Mouse (Mus musculus) MEL-GATA-1-ER (cell line): ENCODE data around the gene Gal3st4.

Source experiments
- DNase-seq: peaks from one replicate; pipeline ENCODE4 v3.0.0-alpha.2; 2012; ENCODE audit warnings: low read depth; ENCODE audit errors: extremely low read depth

Gal3st4 gene

GRCm38 (mm10) chr5:138272409-138272923 lies at the start of gene Gal3st4:
Gene Gal3st4, minus strand, starts transcription at chr5:138272840.
- no peak for DNase-seq

GRCm38 (mm10) chr5:138312795-138313194 lies 40.2 kb upstream of the Gal3st4 start:
- no peak for DNase-seq

- no peak for DNase-seq
Observed at GRCm38 (mm10) chr5:138299613-138300012, 27.0 kb upstream of the Gal3st4 start.

GRCm38 (mm10) chr5:138294158-138294557 lies 21.5 kb upstream of the Gal3st4 start:
- peak; percentile 36 for DNase-seq

DNA sequence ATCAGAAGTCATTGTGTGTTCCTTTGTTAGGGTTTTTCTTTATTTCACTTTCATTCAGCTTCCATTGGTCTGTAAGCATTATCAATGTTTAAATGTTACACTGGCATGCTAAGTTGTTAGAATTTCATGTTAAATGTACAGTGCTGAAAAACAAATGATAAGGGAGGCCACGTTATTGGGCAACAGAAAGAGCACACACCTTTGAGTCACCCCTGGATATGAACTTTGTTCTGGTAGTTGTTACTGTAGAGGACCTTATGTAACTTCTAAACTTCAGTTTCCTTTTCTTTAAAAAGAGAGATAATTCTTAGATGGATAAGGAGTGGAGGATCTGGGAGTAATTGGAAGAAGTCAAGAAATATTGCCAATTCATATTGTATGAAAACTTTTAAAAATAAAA lies 19.0 kb upstream of the Gal3st4 start:
- no peak for DNase-seq

DNA sequence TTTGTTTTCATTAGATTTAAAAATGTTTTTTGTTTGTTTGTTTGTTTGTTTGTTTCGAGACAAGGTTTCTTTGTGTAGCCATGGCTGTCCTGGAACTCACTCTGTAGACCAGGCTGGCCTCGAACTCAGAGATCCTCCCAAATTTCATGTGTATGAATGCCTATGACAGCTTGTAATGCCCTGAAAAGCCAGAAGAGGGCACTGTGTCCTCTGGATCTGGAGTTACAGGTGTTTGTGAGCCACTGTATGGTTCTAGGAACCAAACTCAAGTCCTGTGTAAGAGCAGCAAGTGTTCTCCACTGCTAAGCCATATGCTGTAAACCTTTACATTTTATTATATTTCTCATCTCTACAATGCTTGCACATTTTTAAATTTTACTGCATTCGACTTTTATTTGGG lies 15.2 kb upstream of the Gal3st4 start:
- no peak for DNase-seq

GRCm38 (mm10) chr5:138283540-138283939 lies 10.9 kb upstream of the Gal3st4 start:
- no peak for DNase-seq

DNA sequence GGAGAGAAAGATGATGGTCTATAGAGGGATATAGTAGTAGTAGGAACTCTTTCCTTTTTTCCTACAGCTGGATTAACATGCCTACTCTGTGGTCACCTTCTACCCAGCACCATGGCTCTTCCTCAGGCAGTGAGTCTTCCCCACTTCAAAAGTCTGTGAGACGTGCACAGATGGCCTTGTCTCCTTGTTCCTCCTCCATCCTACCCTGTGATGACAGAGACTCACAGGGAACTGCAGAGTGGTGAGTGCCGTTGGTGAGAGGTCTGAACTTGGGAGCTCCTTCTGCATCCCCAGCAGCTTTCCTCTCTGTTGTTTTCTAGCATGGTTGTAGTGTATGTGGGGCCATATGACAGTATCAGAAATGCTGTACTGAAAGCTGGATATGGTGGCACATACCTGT lies 9.2 kb upstream of the Gal3st4 start:
- no peak for DNase-seq

DNA sequence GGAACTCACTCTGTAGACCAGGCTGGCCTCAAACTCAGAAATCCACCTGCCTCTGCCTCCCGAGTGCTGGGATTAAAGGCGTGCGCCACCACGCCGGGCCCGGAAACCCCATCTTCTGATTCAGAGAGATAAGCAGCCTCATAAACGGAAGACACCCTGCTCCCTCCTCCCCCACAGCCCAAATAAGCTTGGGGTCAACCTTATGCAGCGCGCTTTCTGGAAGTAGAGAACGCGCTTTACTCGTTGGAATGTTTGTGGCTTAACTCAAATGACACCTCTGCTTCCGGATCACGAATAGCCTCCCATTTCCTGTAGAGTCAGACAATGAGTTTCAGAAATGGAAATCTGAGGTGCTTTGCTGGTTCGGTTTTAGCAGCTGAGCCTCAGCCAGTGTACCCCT lies 8.2 kb upstream of the Gal3st4 start:
- no peak for DNase-seq

- DNase-seq = no peak
Observed at GRCm38 (mm10) chr5:138280425-138280768, 7.8 kb upstream of the Gal3st4 start.

DNA sequence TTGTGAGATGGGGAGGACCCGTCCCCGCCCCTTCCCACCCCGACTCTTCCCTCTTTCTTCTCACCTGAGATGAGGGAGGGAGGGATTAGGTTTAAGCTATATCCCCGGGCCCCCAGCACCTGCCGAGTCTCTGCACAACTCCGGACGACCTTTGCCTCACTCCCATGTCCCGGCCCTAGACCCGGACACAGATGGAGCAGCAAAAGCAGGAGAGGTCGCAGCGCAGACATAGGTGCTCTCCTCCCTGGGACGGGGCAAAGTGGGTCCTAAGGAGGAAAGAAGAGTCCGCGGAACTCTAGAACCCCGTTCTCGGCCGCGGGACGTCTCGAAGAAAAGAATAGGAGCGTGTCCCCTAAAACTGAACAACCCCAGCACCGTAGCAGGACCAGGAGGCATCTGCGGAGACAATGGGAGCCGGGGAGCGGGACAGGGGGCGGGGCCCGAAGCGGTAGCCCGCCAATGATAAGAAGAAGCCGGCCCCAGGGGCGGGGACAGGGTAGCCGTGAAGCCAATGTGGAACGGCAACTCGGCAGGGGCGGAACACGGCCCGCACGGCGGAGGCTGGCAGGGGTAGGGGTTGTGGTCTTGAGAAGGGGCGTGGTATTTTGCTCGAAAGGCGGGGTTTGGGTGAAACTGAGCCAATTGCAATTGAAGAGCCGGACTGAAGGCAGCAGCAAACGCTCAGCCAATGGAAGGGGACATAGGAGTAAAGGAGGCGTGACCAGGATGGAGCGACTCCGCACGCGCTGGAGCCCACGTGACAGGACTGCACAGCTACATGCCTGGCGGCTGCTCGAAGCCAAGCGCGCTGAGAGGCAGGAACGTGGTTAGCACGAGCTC lies 7.2 kb upstream of the Gal3st4 start, which contains the start of the genes Gm43720, Gpc2 and Stag3:
Gene Gm43720, minus strand, starts transcription at position 374 of the 840 bp plus-strand sequence.
Gene Gpc2, minus strand, starts transcription at position 421 of the 840 bp plus-strand sequence.
Gene Stag3, plus strand, starts transcription at position 656 of the 840 bp plus-strand sequence.
- no peak for DNase-seq

- no peak for DNase-seq
Observed at GRCm38 (mm10) chr5:138277994-138278393, 5.4 kb upstream of the Gal3st4 start.

DNA sequence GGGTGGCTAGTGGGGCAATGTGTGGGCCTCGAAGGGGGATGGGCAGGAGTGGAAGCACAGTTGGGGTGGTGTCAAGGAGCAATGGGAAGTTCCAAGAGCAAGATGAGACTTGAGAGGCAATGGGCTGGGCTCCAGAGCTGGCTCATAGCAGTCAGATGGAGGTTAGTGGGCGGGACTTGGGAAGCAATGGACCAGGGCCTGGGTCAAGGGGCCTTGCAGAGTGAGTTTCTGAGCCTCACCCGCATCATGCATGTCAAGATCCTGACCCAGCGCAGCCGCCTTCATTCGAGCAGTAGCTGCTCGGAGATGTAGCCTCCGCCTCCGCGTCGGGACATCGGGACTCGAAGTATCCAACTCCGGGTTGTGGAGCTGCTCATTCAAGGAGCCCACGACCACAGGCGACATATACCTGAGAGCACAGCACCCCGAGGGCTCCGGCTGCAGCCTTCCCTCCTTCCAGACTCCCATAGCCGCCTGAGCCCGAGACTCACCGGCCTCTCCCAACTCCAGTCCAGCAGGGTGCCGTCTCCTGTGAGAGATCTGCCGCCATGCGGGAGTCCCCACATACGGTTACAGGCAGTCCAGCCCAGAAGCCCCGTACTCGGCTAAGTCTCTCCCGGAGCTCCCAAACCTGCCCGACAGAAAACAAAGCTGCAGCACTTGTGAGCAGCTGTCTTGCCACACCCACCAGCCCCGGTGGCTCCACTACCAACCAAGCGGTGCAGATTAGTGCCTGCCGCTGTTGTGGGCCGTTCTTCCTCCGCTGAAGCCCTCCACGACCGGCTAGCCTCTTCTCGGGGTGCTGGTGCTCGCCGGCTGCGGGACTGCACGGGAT lies 2.8 kb upstream of the Gal3st4 start:
- DNase-seq = no peak

- no peak for DNase-seq
Observed at GRCm38 (mm10) chr5:138274186-138274585, 1.5 kb upstream of the Gal3st4 start.

DNA sequence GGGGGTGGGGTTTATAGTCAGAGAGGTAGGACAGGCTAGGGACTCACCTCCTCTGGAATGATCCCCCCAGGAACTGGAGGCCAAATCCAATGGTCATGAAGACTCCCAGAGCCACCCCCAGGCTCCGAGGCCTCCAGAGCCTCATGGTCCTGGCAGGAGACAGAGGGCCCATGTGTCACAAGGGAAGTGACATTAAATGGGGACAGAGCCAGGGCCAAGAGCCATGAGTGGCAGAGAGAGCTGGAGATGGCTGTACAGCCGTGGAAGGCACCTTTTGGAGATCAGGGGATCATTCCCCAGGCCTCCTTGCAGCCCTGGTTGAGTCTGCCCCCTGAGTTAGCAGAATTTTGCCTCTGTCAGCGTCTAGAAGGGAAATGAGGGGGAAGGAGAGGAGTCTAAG lies 1.4 kb downstream of the Gal3st4 start:
- no peak for DNase-seq

GRCm38 (mm10) chr5:138268980-138269379 lies 3.7 kb downstream of the Gal3st4 start:
- no peak for DNase-seq

- no peak for DNase-seq
Observed at GRCm38 (mm10) chr5:138267114-138267513, 5.5 kb downstream of the Gal3st4 start.

DNA sequence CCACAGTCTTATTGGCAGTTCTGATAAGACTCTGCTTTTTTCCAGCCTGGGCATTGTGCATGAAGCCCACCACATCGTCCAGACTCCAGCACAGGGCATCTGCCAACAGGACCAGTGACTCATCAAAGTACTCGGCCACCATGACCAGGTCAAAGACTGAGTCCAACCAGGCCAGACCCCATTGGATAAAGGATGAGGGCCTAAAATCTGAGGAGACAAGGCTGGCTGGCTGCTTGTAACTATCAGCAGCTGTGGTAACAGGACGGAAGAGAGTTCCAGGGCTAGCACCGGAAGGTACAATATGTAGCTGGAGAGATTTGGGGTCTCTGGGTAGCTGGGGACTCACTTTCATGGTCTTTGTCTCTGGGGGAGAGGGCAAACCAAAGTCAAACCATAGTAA lies 6.9 kb downstream of the Gal3st4 start:
- DNase-seq = no peak

DNA sequence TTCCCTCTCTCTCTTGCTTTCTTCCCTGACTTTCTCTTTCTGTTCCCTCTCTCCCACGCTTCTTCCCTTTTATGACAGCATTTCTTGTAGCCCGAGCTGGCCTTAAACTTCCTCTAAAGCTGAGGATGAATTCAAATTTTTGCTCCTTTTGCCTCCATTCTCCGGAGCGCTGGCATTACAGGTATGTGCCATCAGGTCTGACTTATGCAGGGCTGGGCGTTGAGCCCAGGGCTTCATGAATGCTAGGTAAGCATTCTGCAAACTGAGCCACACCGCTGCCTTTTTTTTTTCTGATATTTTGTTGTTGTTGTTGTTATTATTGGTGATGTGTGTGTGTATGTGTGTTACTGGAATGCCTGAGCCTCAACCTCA lies 8.4 kb downstream of the Gal3st4 start:
- DNase-seq = no peak

- peak; percentile 85 for DNase-seq
Observed at GRCm38 (mm10) chr5:138263260-138264206, 9.1 kb downstream of the Gal3st4 start, which contains the start of gene BC037034. Gene BC037034, minus strand, starts transcription at chr5:138264033.
